Mouse (Mus musculus): ENCODE measurements at regions not wholly inside any gene's neighbourhood (a gene's known extent, or its start where the extent isn't known, plus 50 kb on each side); places are given as distances from the start of the nearest gene placed in this dataset.

GRCm38 (mm10) chr6:17223744-17224143, 57.2 kb upstream of the Cav2 start:
- in situ Hi-C loops (cut with MboI, MseI), result no loop called here

- in situ Hi-C loops (cut with MboI, MseI), result no loop called here
These were observed 56.1 kb upstream of the Cav2 start for GRCm38 (mm10) chr6:17224852-17225251.

GRCm38 (mm10) chr6:17226483-17226882, 54.5 kb upstream of the Cav2 start:
- in situ Hi-C loops (cut with MboI, MseI), result no loop called here
